Mouse (Mus musculus): Measurements from ENCODE around the gene Lrit2. TPM values are rescaled to one million over a fixed set of nuclear protein-coding genes. Genes with fewer than 3 reads are reported as not detected.
A peak's percentile ranks its signal among the peaks of the same experiment; 100 is the strongest.

Lrit2 gene
- polyA plus RNA-seq (2016; fragmentation: Nextera tagmentation; extraction: Ambion mirVana): not detected in 2 replicates

GRCm38 (mm10) chr14:37067629-37068028, at the start of gene Lrit2:
Lrit2 (plus strand) TSS chr14:37067929.
- H3K27ac ChIP-seq: no peak within 1 kb of the TSS
- no peaks in the 10 kb centered on the region for H3K36me3 ChIP-seq (replicated peaks)
- H3K4me1 ChIP-seq: no peaks in the 10 kb centered on the region
- WGBS: 81% methylated on average over 5 of the region's 5 CpGs
- no peak within 1 kb of the TSS for H3K4me3 ChIP-seq
- H3K9me3 ChIP-seq: no peaks in the 10 kb centered on the region
- DNase-seq (ENCODE audit: extremely low spot score, low spot score): no peak
- H3K27me3 ChIP-seq (ENCODE audit: poor library complexity, severe bottlenecking): no peaks in the 10 kb centered on the region

GRCm38 (mm10) chr14:37027248-37027933, 40.3 kb upstream of the Lrit2 start:
- Histone ChIP-seq H3K4me3 (no peak overlapping the region), H3K27ac (no peak overlapping the region), H3K27me3 (ENCODE audit: poor library complexity, severe bottlenecking) (no peaks in the 10 kb centered on the region), H3K36me3 (replicated peaks) (no peaks in the 10 kb centered on the region), H3K9me3 (no peaks in the 10 kb centered on the region), H3K4me1 (no peaks in the 10 kb centered on the region)
- 87% methylated on average over 4 of the region's 4 CpGs for WGBS
- no peak for DNase-seq (ENCODE audit: extremely low spot score, low spot score)

GRCm38 (mm10) chr14:37027951-37028350, 39.8 kb upstream of the Lrit2 start:
- 96% methylated on average over 3 of the region's 3 CpGs for WGBS
- no peak overlapping the region for H3K27ac ChIP-seq
- no peaks in the 10 kb centered on the region for H3K27me3 ChIP-seq (ENCODE audit: poor library complexity, severe bottlenecking)
- no peaks in the 10 kb centered on the region for H3K9me3 ChIP-seq
- no peak for DNase-seq (ENCODE audit: extremely low spot score, low spot score)
- no peaks in the 10 kb centered on the region for H3K4me1 ChIP-seq
- no peak overlapping the region for H3K4me3 ChIP-seq
- H3K36me3 ChIP-seq (replicated peaks): no peaks in the 10 kb centered on the region

GRCm38 (mm10) chr14:37028555-37028954, 39.2 kb upstream of the Lrit2 start:
- no peak overlapping the region for H3K27ac ChIP-seq
- no peaks in the 10 kb centered on the region for H3K4me1 ChIP-seq
- no peaks in the 10 kb centered on the region for H3K27me3 ChIP-seq (ENCODE audit: poor library complexity, severe bottlenecking)
- 92% methylated on average over 3 of the region's 3 CpGs for WGBS
- no peaks in the 10 kb centered on the region for H3K9me3 ChIP-seq
- no peak for DNase-seq (ENCODE audit: extremely low spot score, low spot score)
- H3K4me3 ChIP-seq: no peak overlapping the region
- no peaks in the 10 kb centered on the region for H3K36me3 ChIP-seq (replicated peaks)

DNA sequence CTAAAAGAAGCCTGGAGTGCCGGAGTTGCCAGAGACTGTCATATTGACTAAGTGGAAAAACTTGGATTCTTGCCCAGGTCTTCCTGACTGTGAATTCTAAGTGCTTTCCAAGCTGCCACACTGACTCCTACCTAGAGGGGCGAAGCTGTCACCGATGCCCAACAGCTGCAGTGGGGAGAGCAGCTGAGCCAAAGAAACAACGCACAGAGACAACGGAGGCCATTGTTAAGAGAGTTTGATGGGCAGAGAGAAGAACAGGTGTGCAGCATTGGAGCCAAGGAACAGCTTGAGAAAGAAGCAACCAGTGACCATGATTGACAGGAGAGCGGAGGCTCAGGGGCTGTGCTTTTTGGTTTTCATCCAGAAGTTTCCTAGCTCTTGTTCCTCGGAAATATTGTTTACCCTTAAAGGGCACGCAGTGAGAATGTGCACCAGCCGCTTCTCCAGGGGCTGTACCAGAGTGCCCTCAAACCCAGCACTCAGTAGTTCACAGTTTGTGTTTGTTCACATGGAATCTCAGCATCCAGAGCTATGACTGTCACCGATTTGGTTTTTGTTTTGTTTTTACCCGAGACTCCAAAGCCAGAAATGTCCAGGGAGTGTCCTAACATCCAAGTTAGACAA, 35.1 kb upstream of the Lrit2 start:
- Histone ChIP-seq H3K27me3 (ENCODE audit: poor library complexity, severe bottlenecking) (no peaks in the 10 kb centered on the region), H3K4me3 (no peak overlapping the region), H3K4me1 (no peaks in the 10 kb centered on the region), H3K27ac (no peak overlapping the region), H3K9me3 (no peaks in the 10 kb centered on the region), H3K36me3 (replicated peaks) (no peaks in the 10 kb centered on the region)
- DNase-seq (ENCODE audit: extremely low spot score, low spot score): no peak
- WGBS: 89% methylated on average over 11 of the region's 11 CpGs

DNA sequence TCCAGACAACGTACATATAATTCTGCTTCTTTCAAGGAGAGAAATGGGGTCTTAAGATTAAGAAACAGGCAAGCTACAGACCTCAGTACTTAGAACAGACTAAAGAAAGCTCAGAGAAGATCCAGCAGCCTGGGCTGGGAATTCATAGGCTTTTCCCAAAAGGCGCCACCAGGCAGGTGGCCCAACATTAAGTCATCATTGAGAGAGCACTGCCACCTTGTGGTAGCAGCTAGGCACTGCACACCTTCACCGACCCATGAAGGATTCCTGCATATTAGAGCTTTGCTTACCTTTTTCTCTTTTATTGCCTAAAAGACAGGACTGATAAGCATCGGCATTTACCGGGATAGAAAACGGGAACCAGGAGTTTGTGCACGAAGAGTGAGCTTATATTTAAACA, 34.5 kb upstream of the Lrit2 start:
- peak; percentile 66 for DNase-seq (ENCODE audit: extremely low spot score, low spot score)
- Histone ChIP-seq H3K36me3 (replicated peaks) (no peaks in the 10 kb centered on the region), H3K27me3 (ENCODE audit: poor library complexity, severe bottlenecking) (no peaks in the 10 kb centered on the region), H3K4me1 (no peaks in the 10 kb centered on the region), H3K27ac (no peak overlapping the region), H3K4me3 (no peak overlapping the region), H3K9me3 (no peaks in the 10 kb centered on the region)
- 21% methylated on average over 7 of the region's 7 CpGs for WGBS

DNA sequence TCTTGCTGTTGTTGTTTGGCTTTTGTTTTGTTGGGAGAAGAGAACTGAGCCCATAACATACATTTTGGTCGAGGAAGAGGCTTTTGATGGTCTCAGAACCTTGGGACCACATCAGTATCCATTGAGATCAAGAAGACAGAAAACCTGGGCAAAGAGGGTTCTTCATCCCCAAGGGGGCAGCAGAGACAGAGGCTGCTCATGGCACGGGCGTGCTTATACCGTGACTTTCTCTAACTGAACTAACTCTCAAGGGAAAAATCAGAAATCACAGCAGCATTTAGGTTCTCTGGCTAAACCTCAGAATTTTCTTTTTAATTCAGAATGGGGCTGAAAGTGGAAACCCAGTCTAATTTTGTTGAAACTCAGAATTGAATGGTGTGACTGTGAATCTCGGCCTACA, 33.3 kb upstream of the Lrit2 start:
- Histone ChIP-seq H3K36me3 (replicated peaks) (no peaks in the 10 kb centered on the region), H3K27ac (no peak overlapping the region), H3K9me3 (no peaks in the 10 kb centered on the region), H3K27me3 (ENCODE audit: poor library complexity, severe bottlenecking) (no peaks in the 10 kb centered on the region), H3K4me1 (no peaks in the 10 kb centered on the region), H3K4me3 (no peak overlapping the region)
- DNase-seq (ENCODE audit: extremely low spot score, low spot score): no peak
- 68% methylated on average over 5 of the region's 5 CpGs for WGBS

DNA sequence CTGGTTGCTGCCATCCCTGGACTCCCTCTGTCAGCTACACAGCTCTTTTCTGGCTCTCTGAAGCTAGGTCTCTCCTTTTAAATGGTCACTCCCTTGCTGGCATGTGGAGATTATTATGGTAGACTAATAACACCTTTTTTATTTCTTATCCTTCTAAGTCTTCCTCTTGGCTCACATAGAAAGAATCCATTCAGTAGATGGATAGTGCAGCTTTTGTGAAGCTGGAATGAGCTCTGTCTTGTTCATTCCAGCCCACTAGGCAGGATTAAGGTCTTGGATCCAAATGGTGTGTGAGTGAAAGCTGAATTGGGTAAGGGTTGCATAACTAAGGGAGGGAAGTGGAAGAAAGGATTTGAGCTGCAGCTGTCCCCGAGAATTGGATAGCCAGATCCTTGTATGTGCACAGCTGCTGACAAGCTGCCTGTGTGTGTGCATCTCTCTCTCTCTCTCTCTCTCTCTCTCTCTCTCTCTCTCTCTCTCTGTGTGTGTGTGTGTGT, 18.8 kb upstream of the Lrit2 start, which contains the start of gene Rgr:
TSS of gene Rgr (minus strand) at position 51 of the 497 bp plus-strand sequence.
- Histone ChIP-seq H3K27me3 (ENCODE audit: poor library complexity, severe bottlenecking) (no peaks in the 10 kb centered on the region), H3K4me1 (peaks cover 8% of the 10 kb centered on the region; the same call in 1 of the 2 replicates), H3K27ac (no peak within 1 kb of the TSS), H3K4me3 (no peak within 1 kb of the TSS), H3K36me3 (replicated peaks) (no peaks in the 10 kb centered on the region), H3K9me3 (no peaks in the 10 kb centered on the region)
- 21% methylated on average over 1 of the region's 1 CpGs for WGBS
- no peak for DNase-seq (ENCODE audit: extremely low spot score, low spot score)

GRCm38 (mm10) chr14:37064849-37065248, 2.9 kb upstream of the Lrit2 start:
- no peak for DNase-seq (ENCODE audit: extremely low spot score, low spot score)
- H3K4me1 ChIP-seq: no peaks in the 10 kb centered on the region
- H3K4me3 ChIP-seq: no peak overlapping the region
- H3K36me3 ChIP-seq (replicated peaks): no peaks in the 10 kb centered on the region
- WGBS: 58% methylated on average over 2 of the region's 2 CpGs
- no peaks in the 10 kb centered on the region for H3K9me3 ChIP-seq
- H3K27me3 ChIP-seq (ENCODE audit: poor library complexity, severe bottlenecking): no peaks in the 10 kb centered on the region
- no peak overlapping the region for H3K27ac ChIP-seq

DNA sequence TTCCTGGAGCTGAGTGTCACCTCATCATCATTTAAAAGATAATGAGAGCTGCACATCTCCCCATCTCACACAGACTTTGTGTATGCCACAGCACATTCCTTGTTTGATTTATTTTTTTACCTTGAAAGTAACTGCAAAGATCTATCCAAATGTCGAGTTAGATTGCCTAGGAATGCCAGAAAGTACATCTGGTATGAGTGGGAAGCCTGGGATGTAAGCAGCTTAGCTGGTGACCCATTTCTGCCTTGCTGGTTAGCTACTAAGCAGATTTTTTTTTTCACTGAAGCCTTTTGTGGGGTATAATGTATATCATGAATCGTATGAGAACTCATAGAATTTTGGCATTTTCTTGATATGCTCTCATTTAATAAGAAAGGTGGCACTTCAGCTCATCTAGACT, 1.1 kb upstream of the Lrit2 start:
- H3K4me3 ChIP-seq: no peak overlapping the region
- no peaks in the 10 kb centered on the region for H3K27me3 ChIP-seq (ENCODE audit: poor library complexity, severe bottlenecking)
- H3K4me1 ChIP-seq: no peaks in the 10 kb centered on the region
- no peak overlapping the region for H3K27ac ChIP-seq
- no peaks in the 10 kb centered on the region for H3K9me3 ChIP-seq
- 71% methylated on average over 2 of the region's 2 CpGs for WGBS
- no peaks in the 10 kb centered on the region for H3K36me3 ChIP-seq (replicated peaks)
- no peak for DNase-seq (ENCODE audit: extremely low spot score, low spot score)

DNA sequence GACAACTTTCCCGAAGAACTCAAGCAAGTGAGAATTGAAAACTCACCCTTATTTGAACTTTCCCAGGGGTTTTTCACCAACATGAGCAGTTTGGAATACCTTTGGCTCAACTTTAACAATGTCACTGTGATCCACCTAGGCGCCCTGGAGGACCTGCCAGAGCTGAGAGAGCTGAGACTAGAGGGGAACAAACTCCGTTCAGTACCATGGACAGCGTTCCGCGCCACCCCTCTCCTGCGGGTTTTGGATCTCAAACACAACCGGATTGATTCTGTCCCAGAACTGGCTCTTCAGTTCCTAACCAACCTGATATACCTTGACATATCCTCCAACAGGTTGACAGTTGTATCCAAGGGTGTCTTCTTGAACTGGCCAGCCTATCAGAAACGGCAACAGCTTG, 787 bp downstream of the Lrit2 start:
- WGBS: 19% methylated on average over 9 of the region's 9 CpGs
- H3K4me3 ChIP-seq: no peak overlapping the region
- H3K27me3 ChIP-seq (ENCODE audit: poor library complexity, severe bottlenecking): no peaks in the 10 kb centered on the region
- H3K36me3 ChIP-seq (replicated peaks): no peaks in the 10 kb centered on the region
- no peak overlapping the region for H3K27ac ChIP-seq
- H3K4me1 ChIP-seq: no peaks in the 10 kb centered on the region
- peak; percentile 47 for DNase-seq (ENCODE audit: extremely low spot score, low spot score)
- H3K9me3 ChIP-seq: no peaks in the 10 kb centered on the region

DNA sequence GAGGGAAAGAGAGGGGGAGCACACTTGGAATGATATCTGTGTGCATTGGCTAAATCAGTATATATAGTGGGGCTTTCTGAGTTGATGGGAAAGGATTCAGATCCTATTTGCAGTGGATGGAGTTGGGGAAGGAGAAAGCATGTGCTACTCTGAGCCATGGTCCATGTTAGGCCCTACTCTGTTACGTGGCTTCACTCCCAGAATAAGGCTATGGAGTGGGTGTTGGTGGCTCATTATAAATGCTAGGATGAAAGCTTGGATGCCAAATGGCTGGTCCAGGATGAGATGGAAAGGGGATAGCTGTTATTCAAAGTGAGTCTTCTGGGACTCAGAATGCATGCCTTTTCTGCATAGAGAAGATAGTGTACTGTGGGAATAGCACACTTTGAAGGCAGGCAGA, 13.0 kb downstream of the Lrit2 start:
- Histone ChIP-seq H3K36me3 (replicated peaks) (no peaks in the 10 kb centered on the region), H3K9me3 (no peaks in the 10 kb centered on the region), H3K4me3 (no peak overlapping the region), H3K27ac (no peak overlapping the region), H3K27me3 (ENCODE audit: poor library complexity, severe bottlenecking) (no peaks in the 10 kb centered on the region), H3K4me1 (peaks cover 8% of the 10 kb centered on the region)
- no peak for DNase-seq (ENCODE audit: extremely low spot score, low spot score)
- WGBS: 87% methylated on average over 1 of the region's 1 CpGs

DNA sequence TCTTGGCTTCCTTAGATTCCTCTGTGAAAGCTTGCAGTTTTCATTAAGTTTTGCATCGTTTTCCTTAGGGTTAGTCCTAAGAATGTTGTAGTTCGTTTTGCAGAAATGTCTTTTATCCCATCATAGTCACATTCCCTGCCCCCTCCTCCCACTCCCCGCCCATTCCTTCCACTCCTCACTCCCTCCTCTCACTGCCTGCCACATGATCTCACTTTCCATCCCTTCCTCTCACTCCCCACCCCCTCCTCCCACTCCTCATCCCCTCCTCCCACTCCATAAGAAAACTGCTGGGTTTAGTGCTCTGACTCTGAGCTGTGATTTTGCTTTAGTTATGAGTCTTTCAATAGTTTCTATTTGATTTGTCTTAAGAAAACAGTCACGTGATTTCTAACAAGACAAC, 16.0 kb downstream of the Lrit2 start:
- Histone ChIP-seq H3K9me3 (no peaks in the 10 kb centered on the region), H3K27me3 (ENCODE audit: poor library complexity, severe bottlenecking) (no peaks in the 10 kb centered on the region), H3K4me3 (no peak overlapping the region), H3K27ac (no peak overlapping the region), H3K36me3 (replicated peaks) (no peaks in the 10 kb centered on the region), H3K4me1 (peaks cover 8% of the 10 kb centered on the region)
- 28% methylated on average over 4 of the region's 4 CpGs for WGBS
- DNase-seq (ENCODE audit: extremely low spot score, low spot score): no peak
